Mouse (Mus musculus) midbrain, embryonic 10.5 days (tissue): ENCODE measurements around the gene Nfe2l2. TPM values are rescaled to one million over a fixed set of nuclear protein-coding genes. Genes with fewer than 3 reads are reported as not detected.
A peak's percentile ranks its signal among the peaks of the same experiment; 100 is the strongest.
"Not testable (repeated sequence)": the region's sequence is repeated elsewhere in the genome, so short reads cannot be mapped to it uniquely, and the experiment has no call there.

Experiments
- DNase-seq: peaks from one replicate; pipeline ENCODE4 v3.0.0-alpha.2; 2017; ENCODE audit warnings: low spot score
- H3K27ac ChIP-seq: fragments of 300-500 bp; sonication (generic); replicated peaks from 2 replicates; pipeline ENCODE4 v1.5.1; 2016; ENCODE audit warnings: mild to moderate bottlenecking
- H3K27me3 ChIP-seq: fragments of 300-500 bp; sonication (generic); 2 replicates; pipeline ENCODE4 v1.6.1; 2016; ENCODE audit warnings: low read depth, mild to moderate bottlenecking; ENCODE audit not compliant: poor library complexity, severe bottlenecking
- H3K36me3 ChIP-seq: fragments of 300-500 bp; sonication (generic); 2 replicates; pipeline ENCODE4 v1.6.1; 2016; ENCODE audit warnings: mild to moderate bottlenecking, moderate library complexity
- H3K4me1 ChIP-seq: fragments of 300-500 bp; sonication (generic); 2 replicates; pipeline ENCODE4 v1.6.1; 2016
- H3K4me3 ChIP-seq: fragments of 300-500 bp; sonication (generic); 2 replicates; pipeline ENCODE4 v1.5.1; 2016; ENCODE audit warnings: mild to moderate bottlenecking, moderate library complexity
- H3K9me3 ChIP-seq: fragments of 300-500 bp; sonication (generic); replicated peaks from 2 replicates; pipeline ENCODE4 v1.6.1; 2016; ENCODE audit warnings: mild to moderate bottlenecking
- WGBS: fragments of 180-500 bp; shearing (Covaris S2); methylation state at CpG from one replicate; pipeline ENCODE4 v1.1.7; 2016; 5-methylcytosine and 5-hydroxymethylcytosine counted together
- polyA plus RNA-seq: library from polyadenylated mRNA; unstranded; fragments of >200 nt; fragmentation: Nextera tagmentation; extraction: Ambion mirVana; gene quantifications from 2 replicates; pipeline ENCODE4 v1.2.1, GENCODE M21; 2016

Nfe2l2 gene
- polyA plus RNA-seq, 1 experiment from 2014 or later = 27.7 TPM

DNA sequence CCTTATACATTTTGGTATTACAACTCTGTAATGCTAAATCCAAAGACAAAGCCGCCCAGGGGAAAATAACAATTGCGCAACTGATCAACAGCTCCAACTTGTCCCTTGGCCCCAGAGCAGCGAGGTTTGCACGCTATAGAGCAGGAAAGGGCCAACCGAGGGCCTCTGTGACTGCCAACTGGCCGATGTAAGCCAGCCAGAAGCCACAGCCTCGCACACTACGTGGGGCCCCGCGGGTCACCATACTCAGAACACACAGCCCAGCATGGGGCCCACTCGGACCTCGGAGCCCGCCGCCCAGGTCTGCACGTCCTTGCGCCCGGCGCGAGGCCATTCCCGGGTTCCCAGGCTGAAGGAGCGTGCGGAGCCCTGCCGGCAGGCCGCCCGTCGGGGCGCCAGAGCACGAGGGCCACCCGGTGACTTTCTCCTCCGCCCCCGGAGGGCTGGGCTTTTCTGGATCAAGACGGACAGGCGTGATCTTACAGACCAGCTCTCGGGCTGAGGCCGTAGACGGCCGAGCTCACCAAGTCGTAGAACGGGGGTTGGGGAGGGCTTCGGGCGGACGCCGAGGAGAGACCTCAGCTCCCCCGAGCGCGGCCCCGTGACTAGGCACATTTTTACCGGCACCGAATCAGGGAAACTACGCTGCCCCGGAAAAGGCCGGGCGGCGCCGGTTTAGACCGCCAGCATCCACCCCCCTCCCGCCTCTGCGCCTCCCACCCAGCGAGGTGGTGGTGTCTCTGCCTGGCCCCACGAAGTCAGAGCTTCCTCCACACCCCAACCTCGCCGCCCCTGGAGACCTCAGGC lies 863 bp downstream of the Nfe2l2 start:
- H3K9me3 ChIP-seq = no peaks in the 10 kb centered on the region
- H3K4me1 ChIP-seq = peaks cover 80% of the 10 kb centered on the region
- H3K36me3 ChIP-seq = no peaks in the 10 kb centered on the region
- H3K27ac ChIP-seq = peak overlapping the region; percentile 94
- peak overlapping the region; percentile 68 for H3K4me3 ChIP-seq
- DNase-seq = peak; percentile 95
- under 1% methylated on average over 62 of the region's 62 CpGs for WGBS
- no peaks in the 10 kb centered on the region for H3K27me3 ChIP-seq

DNA sequence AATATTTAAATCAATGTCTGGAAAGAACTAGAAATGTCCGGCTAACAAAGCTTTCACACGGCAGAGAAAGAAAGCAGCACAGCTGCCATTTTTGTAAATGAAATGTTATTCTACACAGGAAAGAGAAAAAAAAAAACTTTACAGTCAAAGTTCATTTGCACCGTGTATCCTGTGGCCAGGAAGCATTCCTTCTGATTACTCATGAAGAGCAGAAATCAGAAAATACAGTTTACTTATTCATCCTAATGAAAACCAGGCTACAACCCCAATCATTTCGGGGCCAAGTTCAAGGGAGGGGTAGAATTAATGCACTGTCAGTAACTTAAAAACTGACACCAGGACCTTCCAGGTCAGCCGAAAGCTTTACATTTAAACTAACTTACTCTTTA lies 1.9 kb downstream of the Nfe2l2 start:
- WGBS = 62% methylated on average over 5 of the region's 5 CpGs
- H3K27ac ChIP-seq = peak overlapping the region; percentile 94
- no peaks in the 10 kb centered on the region for H3K27me3 ChIP-seq
- peak overlapping the region; percentile 68 for H3K4me3 ChIP-seq
- no peak for DNase-seq
- H3K9me3 ChIP-seq = no peaks in the 10 kb centered on the region
- H3K36me3 ChIP-seq = no peaks in the 10 kb centered on the region
- peaks cover 84% of the 10 kb centered on the region for H3K4me1 ChIP-seq

DNA sequence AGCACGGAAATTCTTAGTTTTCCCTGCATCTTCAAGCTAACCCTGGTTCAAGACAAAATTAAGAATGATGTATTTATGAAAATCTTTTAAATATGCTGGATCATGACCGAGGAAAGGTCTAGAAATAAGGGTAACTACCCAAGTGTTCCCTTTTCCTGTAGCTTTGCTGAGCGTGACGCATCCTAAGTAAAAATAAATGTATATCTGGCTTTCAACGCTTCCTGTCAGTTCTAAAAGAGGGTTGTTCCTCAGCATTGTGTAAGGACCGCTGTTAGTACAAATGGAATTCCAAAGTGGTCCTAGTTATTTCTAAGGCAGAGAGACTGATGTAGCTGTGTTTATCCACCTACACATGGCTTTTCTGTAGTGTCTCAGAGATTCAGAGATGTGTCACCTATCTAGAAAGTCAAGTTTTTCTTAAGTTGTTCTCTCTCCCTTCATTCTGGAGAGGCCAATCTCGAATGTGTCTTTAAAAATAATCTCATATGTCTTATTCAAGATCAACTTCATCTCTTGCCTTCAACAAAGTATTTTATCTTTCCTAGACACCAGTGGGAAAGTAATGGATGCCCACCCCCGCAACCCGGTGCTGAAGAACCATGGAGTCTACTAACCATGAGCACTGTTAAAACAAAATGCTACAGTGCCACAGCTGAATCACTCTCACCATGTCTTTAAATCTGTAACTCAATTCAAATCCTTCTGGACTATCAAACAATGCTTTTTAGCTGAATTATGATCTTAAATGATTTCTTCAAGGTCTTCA lies 2.4 kb downstream of the Nfe2l2 start:
- Histone ChIP-seq H3K4me1 (peaks cover 83% of the 10 kb centered on the region), H3K4me3 (peak overlapping the region; percentile 68), H3K9me3 (no peaks in the 10 kb centered on the region), H3K27ac (peak overlapping the region; percentile 94; the same call in 1 of the 2 replicates), H3K27me3 (no peaks in the 10 kb centered on the region), H3K36me3 (no peaks in the 10 kb centered on the region)
- DNase-seq = no peak
- 86% methylated on average over 9 of the region's 9 CpGs for WGBS

DNA sequence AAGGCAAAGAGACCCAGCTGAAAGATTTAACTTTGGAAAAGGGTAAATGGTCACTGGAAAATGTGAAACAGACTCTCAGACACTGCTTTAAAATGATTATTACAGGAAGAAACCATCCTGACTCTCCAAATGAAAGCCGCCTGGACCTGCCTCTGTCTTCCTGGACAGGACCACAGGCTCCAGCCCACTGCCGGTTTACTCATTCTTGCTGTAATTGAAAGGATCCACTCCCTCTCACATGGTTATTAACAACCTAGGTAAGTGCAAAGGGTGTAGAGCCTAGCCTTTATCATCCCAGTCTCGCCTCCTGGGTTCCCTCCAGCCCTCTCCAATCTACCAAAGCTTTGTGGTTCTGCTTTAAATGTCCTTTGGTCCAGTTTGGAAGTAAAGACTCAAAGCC lies 3.2 kb downstream of the Nfe2l2 start:
- no peak overlapping the region for H3K27ac ChIP-seq
- DNase-seq = no peak
- H3K4me1 ChIP-seq = peaks cover 80% of the 10 kb centered on the region
- no peak overlapping the region for H3K4me3 ChIP-seq
- 71% methylated on average over 3 of the region's 3 CpGs for WGBS
- H3K27me3 ChIP-seq = no peaks in the 10 kb centered on the region
- no peaks in the 10 kb centered on the region for H3K9me3 ChIP-seq
- no peaks in the 10 kb centered on the region for H3K36me3 ChIP-seq

DNA sequence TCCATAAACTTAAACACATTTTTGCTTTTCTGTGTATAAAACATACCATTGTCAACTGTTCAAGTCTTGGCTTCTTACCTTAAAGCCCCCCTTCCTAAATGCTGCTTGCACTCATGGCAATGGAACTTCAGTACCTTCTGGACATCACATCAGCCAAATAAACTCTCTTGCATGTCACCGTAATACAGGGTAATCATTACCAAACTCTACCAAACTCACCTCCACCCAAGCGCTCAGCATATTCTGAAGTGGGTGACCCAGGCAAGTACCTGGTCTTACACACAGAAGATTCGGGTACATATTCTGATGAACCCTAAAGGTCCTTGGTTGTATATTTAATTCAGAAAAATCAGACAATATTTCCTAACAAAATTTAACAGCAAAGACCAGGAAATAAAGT lies 3.9 kb downstream of the Nfe2l2 start:
- Histone ChIP-seq H3K27ac (no peak overlapping the region), H3K9me3 (no peaks in the 10 kb centered on the region), H3K27me3 (no peaks in the 10 kb centered on the region), H3K36me3 (no peaks in the 10 kb centered on the region), H3K4me1 (peaks cover 82% of the 10 kb centered on the region), H3K4me3 (no peak overlapping the region)
- 95% methylated on average over 3 of the region's 3 CpGs for WGBS
- no peak for DNase-seq

DNA sequence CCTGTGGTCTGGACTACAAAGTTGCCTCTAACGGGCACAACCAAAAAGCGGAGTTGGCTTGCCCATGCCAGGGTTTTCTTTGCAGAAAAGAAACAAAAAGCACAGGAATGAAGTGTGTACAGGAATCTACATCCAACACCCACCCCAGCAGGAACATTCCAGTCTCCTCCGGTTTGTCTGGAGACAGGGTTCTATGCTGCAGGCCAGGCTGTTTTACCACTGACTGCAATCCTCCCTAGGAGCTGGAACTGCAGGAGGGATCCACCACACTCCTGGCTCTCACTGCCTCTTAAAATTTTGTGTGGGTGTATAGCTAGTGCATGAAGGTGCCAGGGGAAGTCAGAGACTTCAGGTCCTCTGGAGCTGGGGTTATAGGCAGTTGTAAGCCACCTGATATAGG lies 5.6 kb downstream of the Nfe2l2 start:
- WGBS = 81% methylated on average over 3 of the region's 3 CpGs
- Histone ChIP-seq H3K4me3 (no peak overlapping the region), H3K4me1 (peaks cover 69% of the 10 kb centered on the region), H3K27me3 (no peaks in the 10 kb centered on the region), H3K9me3 (no peaks in the 10 kb centered on the region), H3K27ac (no peak overlapping the region; the same call in 1 of the 2 replicates), H3K36me3 (no peaks in the 10 kb centered on the region)
- no peak for DNase-seq

DNA sequence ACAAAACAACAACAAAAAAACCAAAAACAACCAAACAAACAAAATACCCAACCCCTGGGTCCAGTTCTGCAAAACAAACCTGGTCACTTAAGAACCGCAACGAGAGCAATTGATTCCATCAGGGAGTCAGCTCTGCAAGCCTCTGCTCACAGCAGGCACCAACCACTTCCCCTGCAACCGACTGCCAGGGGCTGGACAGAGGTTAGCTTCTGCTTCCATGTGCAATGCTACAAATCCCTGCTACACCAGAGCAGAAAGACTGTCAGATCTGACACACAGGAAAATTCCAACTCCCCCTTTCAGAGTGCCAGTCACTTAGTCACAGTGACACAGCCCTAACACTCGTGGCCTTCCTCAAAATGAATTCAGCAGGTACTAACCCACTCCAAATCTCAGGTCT lies 6.4 kb downstream of the Nfe2l2 start:
- H3K27me3 ChIP-seq = no peaks in the 10 kb centered on the region
- H3K4me3 ChIP-seq = no peak overlapping the region

DNA sequence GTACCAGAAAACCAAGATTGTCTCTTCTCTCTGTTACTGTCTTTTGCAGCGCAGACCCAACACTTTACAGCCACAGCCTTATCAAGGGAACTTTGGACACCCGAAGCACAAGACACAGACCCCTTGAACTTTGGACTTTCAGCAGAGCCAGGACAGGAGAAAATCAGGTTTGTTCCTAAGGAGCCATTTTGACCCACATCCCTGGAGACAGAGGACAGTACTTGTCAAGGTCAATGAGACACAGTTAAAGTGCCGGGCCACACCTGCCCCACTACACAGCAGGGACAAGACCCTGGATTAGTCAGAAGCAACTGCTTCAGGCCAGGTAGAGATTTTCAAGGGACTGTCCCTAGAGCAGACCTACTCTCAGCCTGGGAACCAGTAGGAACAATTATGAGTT lies 7.2 kb downstream of the Nfe2l2 start:
- H3K36me3 ChIP-seq = no peaks in the 10 kb centered on the region
- 93% methylated on average over 3 of the region's 3 CpGs for WGBS
- peaks cover 65% of the 10 kb centered on the region for H3K4me1 ChIP-seq
- H3K27ac ChIP-seq = no peak overlapping the region
- H3K4me3 ChIP-seq = no peak overlapping the region
- no peaks in the 10 kb centered on the region for H3K27me3 ChIP-seq
- no peaks in the 10 kb centered on the region for H3K9me3 ChIP-seq
- DNase-seq = no peak

More for the DNA sequence above, 6.4 kb downstream of the Nfe2l2 start:
- 36% methylated on average over 4 of the region's 4 CpGs for WGBS
- H3K36me3 ChIP-seq = no peaks in the 10 kb centered on the region
- no peak overlapping the region for H3K27ac ChIP-seq
- peaks cover 69% of the 10 kb centered on the region for H3K4me1 ChIP-seq
- H3K9me3 ChIP-seq = no peaks in the 10 kb centered on the region
- DNase-seq = no peak

DNA sequence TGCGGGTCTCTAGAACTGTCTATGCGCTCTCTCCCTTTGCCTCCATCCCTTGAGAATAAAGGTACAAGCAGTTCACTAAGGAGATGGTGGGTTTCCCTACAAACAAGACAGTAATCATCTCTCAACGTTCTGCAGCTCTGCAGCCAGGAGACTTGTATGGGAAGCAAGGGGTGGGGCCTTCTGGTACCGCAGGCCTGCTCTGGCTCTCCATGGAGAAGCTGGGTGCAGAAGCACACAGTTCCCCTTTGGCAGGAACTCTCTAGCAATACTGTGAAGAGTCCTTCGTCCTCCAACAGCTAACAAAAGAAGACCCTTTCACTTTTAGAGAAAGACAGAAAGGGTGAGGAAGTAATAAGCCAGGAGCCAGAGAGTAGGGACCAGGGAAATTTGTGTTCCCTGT lies 8.1 kb downstream of the Nfe2l2 start:
- Histone ChIP-seq H3K36me3 (no peaks in the 10 kb centered on the region), H3K27me3 (no peaks in the 10 kb centered on the region), H3K4me3 (no peak overlapping the region), H3K4me1 (peaks cover 56% of the 10 kb centered on the region), H3K27ac (no peak overlapping the region), H3K9me3 (no peaks in the 10 kb centered on the region)
- no peak for DNase-seq
- WGBS = 69% methylated on average over 5 of the region's 5 CpGs

DNA sequence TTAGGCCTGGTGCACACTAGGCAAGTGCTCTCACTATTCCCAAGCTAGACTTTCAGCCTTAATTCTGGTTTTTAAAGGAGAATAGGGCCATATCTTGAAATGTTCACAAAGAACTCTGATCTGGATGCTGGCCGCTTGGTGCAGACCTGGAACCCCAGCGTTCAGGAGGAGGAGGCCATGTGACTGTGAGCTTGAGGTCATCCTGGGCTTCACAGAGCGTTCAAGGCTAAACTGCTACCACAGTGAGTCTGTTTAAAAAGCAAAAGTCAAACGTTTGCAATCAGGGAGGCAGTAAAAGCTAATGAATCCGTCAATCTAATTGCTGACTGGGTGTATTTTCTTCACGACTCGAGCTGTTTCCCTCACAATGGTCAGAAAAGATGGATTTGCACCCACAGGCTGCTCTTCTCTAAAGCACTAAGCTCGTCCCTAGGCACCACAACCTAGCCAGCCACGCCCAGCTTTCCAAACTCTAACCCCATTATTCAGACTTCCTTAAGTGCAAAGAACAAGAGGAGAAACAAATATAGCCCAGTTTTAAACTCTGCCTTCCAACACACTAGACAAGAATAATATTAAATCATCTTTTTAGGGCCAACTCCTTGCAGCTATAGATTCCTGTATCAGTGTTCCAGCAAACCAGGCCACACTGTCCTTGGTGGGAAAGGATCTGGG lies 8.6 kb downstream of the Nfe2l2 start:
- peaks cover 50% of the 10 kb centered on the region for H3K4me1 ChIP-seq
- no peak overlapping the region for H3K4me3 ChIP-seq
- no peaks in the 10 kb centered on the region for H3K36me3 ChIP-seq
- WGBS = 73% methylated on average over 9 of the region's 9 CpGs
- H3K27ac ChIP-seq = no peak overlapping the region
- H3K9me3 ChIP-seq = no peaks in the 10 kb centered on the region
- H3K27me3 ChIP-seq = no peaks in the 10 kb centered on the region
- DNase-seq = no peak

DNA sequence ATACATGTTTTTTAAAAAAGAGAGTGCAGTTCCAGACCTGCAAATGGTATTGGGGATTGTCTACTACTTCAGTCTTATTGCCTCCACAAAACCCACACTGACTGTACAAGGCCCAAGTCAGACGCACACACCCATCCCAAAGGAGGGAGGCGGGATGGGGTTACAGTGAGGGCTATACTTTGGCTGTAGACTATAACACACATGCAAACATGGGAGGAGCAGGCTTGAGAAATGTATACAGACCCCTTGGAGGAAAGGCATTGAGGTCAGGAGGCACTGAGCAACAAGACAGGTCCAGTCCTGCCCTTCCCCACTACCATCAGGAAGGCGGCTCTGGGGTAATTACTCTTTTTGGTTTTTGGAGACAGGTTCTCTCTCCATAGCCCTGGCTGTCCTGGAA lies 9.5 kb downstream of the Nfe2l2 start:
- not testable (repeated sequence) for H3K27ac ChIP-seq, H3K9me3 ChIP-seq, H3K27me3 ChIP-seq, H3K4me3 ChIP-seq, DNase-seq, H3K36me3 ChIP-seq
- 99% methylated on average over 3 of the region's 3 CpGs for WGBS
- peaks cover 42% of the 10 kb centered on the region for H3K4me1 ChIP-seq

DNA sequence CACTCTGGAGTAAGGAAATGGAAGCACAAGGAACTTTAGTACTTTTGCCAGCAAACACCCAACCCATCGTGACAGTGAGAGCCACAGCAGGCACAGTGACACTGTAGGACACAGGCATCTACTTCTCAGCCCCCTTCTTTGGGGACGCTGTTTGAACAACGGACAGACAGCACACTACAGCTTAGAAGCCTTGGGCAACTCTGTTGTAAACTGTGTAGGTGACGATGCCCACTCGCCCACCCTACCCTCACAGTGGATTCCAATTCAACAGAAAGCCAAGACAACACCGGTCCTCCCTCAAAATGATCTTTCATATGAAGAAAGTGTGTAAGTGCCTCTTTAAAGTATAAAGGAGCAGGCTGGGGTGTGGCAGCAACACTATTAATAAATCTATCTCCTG lies 12.1 kb downstream of the Nfe2l2 start:
- Histone ChIP-seq H3K9me3 (no peaks in the 10 kb centered on the region), H3K27ac (no peak overlapping the region), H3K4me1 (peaks cover 33% of the 10 kb centered on the region), H3K4me3 (no peak overlapping the region), H3K36me3 (no peaks in the 10 kb centered on the region), H3K27me3 (no peaks in the 10 kb centered on the region)
- no peak for DNase-seq
- 91% methylated on average over 6 of the region's 6 CpGs for WGBS

DNA sequence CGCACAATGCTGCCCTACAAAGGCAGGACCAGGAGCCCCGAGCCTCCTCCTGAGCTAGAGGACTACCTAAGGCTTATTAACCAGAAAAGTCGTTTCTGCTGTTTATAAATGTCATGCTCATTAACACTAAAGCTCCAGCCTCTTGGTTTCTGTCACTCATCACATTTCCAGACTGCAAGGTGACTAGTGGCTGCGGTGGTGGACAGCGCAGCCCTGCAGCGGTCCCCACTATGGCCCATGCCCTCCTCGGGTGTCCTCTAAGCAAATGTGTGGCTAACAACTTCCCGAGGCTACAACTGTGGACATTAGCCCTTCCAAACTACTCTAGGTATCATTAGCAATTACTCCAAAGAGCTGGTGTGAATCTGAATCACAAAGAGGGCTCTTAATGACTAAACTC lies 13.1 kb downstream of the Nfe2l2 start:
- no peak overlapping the region for H3K27ac ChIP-seq
- WGBS = 85% methylated on average over 8 of the region's 8 CpGs

More for the DNA sequence above, 13.1 kb downstream of the Nfe2l2 start:
- H3K4me3 ChIP-seq = no peak overlapping the region
- DNase-seq = no peak
- H3K9me3 ChIP-seq = no peaks in the 10 kb centered on the region
- H3K4me1 ChIP-seq = peaks cover 26% of the 10 kb centered on the region
- H3K27me3 ChIP-seq = no peaks in the 10 kb centered on the region
- no peaks in the 10 kb centered on the region for H3K36me3 ChIP-seq
